Mouse (Mus musculus): ENCODE measurements around the gene St6gal1.

GRCm38 (mm10) chr16:23262131-23262768 is 37.7 kb downstream of the St6gal1 start:
- no peak for TF ChIP-seq CTCF (IDR thresholded peaks at IDR 0.05; ENCODE audit: low read depth)
- TF ChIP-seq EP300 (IDR thresholded peaks at IDR 0.05; ENCODE audit: low read depth) = no peak
